In genomic region chr11:98781851-98782512, GRCm38 (mm10) we compare ENCODE assay signal across 8 mouse cellular contexts. TPM values are rescaled to one million over a fixed set of nuclear protein-coding genes. Genes with fewer than 3 reads are reported as not detected.
A peak's percentile ranks its signal among the peaks of the same experiment; 100 is the strongest.
DNase-seq lines count a peak whose midpoint lies in the region; ATAC-seq and TF ChIP-seq lines count a peak whose summit lies in the region.

No protein-coding gene starts in this region.

- DNase-seq in adrenal gland, postnatal 10 days = peak; percentile 35
- no peak for DNase-seq in adrenal gland, postnatal 4 days (ENCODE audit: low spot score in 2 of 2)
- DNase-seq in cerebellum, postnatal 25 days = peak; percentile 46 to 60
- DNase-seq in gastrocnemius, postnatal 14 days = peak; percentile 80
- peak; percentile 76 for DNase-seq in retina, embryonic 14.5 days (ENCODE audit: low spot score)
- no peak for DNase-seq in thymus, adult 2 months

- H3K4me3 ChIP-seq in intestine, embryonic 16.5 days (ENCODE audit: low read length) = no peak overlapping the region
- H3K4me3 ChIP-seq in limb, embryonic 15.5 days = no peak overlapping the region
- no peak overlapping the region for H3K4me3 ChIP-seq in thymus, adult 2 months (ENCODE audit: control insufficient read depth, insufficient read depth, low read length)

- 22% methylated on average over 14 of the region's 14 CpGs for WGBS in intestine, embryonic 16.5 days
- WGBS in limb, embryonic 15.5 days = 26% methylated on average over 13 of the region's 14 CpGs
- WGBS in thymus, adult 2 months = 69% methylated on average over 13 of the region's 14 CpGs

- no peaks in the 10 kb centered on the region for H3K36me3 ChIP-seq in intestine, embryonic 16.5 days (ENCODE audit: control insufficient read depth, insufficient read depth, low read length)
- no peaks in the 10 kb centered on the region for H3K36me3 ChIP-seq in limb, embryonic 15.5 days
- no peaks in the 10 kb centered on the region for H3K36me3 ChIP-seq in thymus, adult 2 months (ENCODE audit: control insufficient read depth, insufficient read depth, low read length)

- no peaks in the 10 kb centered on the region for H3K9me3 ChIP-seq in intestine, embryonic 16.5 days (ENCODE audit: control insufficient read depth, low read length)
- no peaks in the 10 kb centered on the region for H3K9me3 ChIP-seq in limb, embryonic 15.5 days

- peak overlapping the region; percentile 55; the same call in 1 of the 2 replicates for H3K4me2 ChIP-seq in intestine, embryonic 16.5 days (ENCODE audit: low read depth, low read length)
- 0 out of 2 replicates have a peak overlapping the region, but pooled peaks have one; percentile 37 for H3K4me2 ChIP-seq in limb, embryonic 15.5 days

- no peak for TF ChIP-seq POLR2A in thymus, adult 2 months (IDR thresholded peaks at IDR 0.05; ENCODE audit: control insufficient read depth, extremely low read depth, insufficient read depth, low read length, poor library complexity)

- peaks cover 62% of the 10 kb centered on the region for H3K4me1 ChIP-seq in intestine, embryonic 16.5 days (ENCODE audit: control insufficient read depth, insufficient read depth, low read length)
- peaks cover 65% of the 10 kb centered on the region for H3K4me1 ChIP-seq in limb, embryonic 15.5 days
- H3K4me1 ChIP-seq in thymus, adult 2 months (replicated peaks; ENCODE audit: control insufficient read depth, insufficient read depth, low read length) = peaks cover 38% of the 10 kb centered on the region

- no peaks in the 10 kb centered on the region for H3K27me3 ChIP-seq in intestine, embryonic 16.5 days (replicated peaks; ENCODE audit: control insufficient read depth, insufficient read depth, low read length)
- no peaks in the 10 kb centered on the region for H3K27me3 ChIP-seq in limb, embryonic 15.5 days
- no peaks in the 10 kb centered on the region for H3K27me3 ChIP-seq in thymus, adult 2 months (ENCODE audit: control insufficient read depth, insufficient read depth, low read length)

- no peak for ATAC-seq in intestine, embryonic 16.5 days
- no peak for ATAC-seq in limb, embryonic 15.5 days (ENCODE audit: insufficient number of reproducible peaks, low FRiP score, low TSS enrichment, low read depth)

- intact Hi-C loops in gastrocnemius, postnatal 14 days (cut with DNase I; ENCODE audit: low total_unique reads) = no loop called here

- no peak for TF ChIP-seq CTCF in thymus, adult 2 months (IDR thresholded peaks at IDR 0.05; ENCODE audit: borderline replicate concordance, control insufficient read depth, extremely low read depth, insufficient read depth, low read length, poor library complexity)

- peak overlapping the region; percentile 97 for H3K27ac ChIP-seq in intestine, embryonic 16.5 days (ENCODE audit: low read length)
- peak overlapping the region; percentile 89 for H3K27ac ChIP-seq in limb, embryonic 15.5 days
- no peak overlapping the region for H3K27ac ChIP-seq in thymus, adult 2 months (ENCODE audit: control insufficient read depth, insufficient read depth, low read length)

- H3K9ac ChIP-seq in intestine, embryonic 16.5 days (ENCODE audit: low read depth, low read length) = peak overlapping the region; percentile 36; the same call in 1 of the 2 replicates
- H3K9ac ChIP-seq in limb, embryonic 15.5 days = 0 out of 2 replicates have a peak overlapping the region, but pooled peaks have one; percentile 14

RNA-seq across cellular contexts. Expression of gene Nr1d1, which starts 6.8 kb away (rescaled TPM):
- 10 to 100 TPM; 15.1 to 59.6 TPM for total RNA-seq in adrenal gland, postnatal 10 days (2021)
- total RNA-seq in adrenal gland, postnatal 4 days (2021) = 100 to 1,000 TPM; 104 to 115 TPM
- total RNA-seq in gastrocnemius, postnatal 14 days (2021) = 10 to 100 TPM; 27.3 to 64.6 TPM
- 2.3 and 2.7 TPM in 2 replicates for polyA plus RNA-seq in intestine, embryonic 16.5 days (2015; fragmentation: Nextera tagmentation; extraction: Ambion mirVana)
- 1.2 TPM in 2 replicates for polyA plus RNA-seq in limb, embryonic 15.5 days (2015; fragmentation: Nextera tagmentation; extraction: Ambion mirVana)
- 34.4 and 37.7 TPM in 2 replicates for polyA plus RNA-seq in thymus, adult 2 months (2012; rRNA removed)

RNA-seq across cellular contexts. Expression of gene Msl1, which starts 13.3 kb away (rescaled TPM):
- 10 to 100 TPM; 79.4 to 88.6 TPM for total RNA-seq in adrenal gland, postnatal 10 days (2021)
- total RNA-seq in adrenal gland, postnatal 4 days (2021) = 100 to 1,000 TPM; 119 to 121 TPM
- total RNA-seq in gastrocnemius, postnatal 14 days (2021) = 10 to 100 TPM; 49.0 to 55.3 TPM
- 13.5 and 14.5 TPM in 2 replicates for polyA plus RNA-seq in intestine, embryonic 16.5 days (2015; fragmentation: Nextera tagmentation; extraction: Ambion mirVana)
- 22.9 and 25.8 TPM in 2 replicates for polyA plus RNA-seq in limb, embryonic 15.5 days (2015; fragmentation: Nextera tagmentation; extraction: Ambion mirVana)
- 50.3 and 66.0 TPM in 2 replicates for polyA plus RNA-seq in thymus, adult 2 months (2012; rRNA removed)

RNA-seq across cellular contexts. Expression of gene Casc3, which starts 22.7 kb away (rescaled TPM):
- 10 to 100 TPM; 31.9 to 35.7 TPM for total RNA-seq in adrenal gland, postnatal 10 days (2021)
- 10 to 100 TPM; 45.2 to 54.8 TPM for total RNA-seq in adrenal gland, postnatal 4 days (2021)
- 10 to 100 TPM; 20.1 to 21.5 TPM for total RNA-seq in gastrocnemius, postnatal 14 days (2021)
- 23.1 and 24.3 TPM in 2 replicates for polyA plus RNA-seq in intestine, embryonic 16.5 days (2015; fragmentation: Nextera tagmentation; extraction: Ambion mirVana)
- polyA plus RNA-seq in limb, embryonic 15.5 days (2015; fragmentation: Nextera tagmentation; extraction: Ambion mirVana) = 30.0 and 32.5 TPM in 2 replicates
- polyA plus RNA-seq in thymus, adult 2 months (2012; rRNA removed) = 66.5 and 72.2 TPM in 2 replicates

RNA-seq across cellular contexts. Expression of gene Thra, which starts 41.5 kb away (rescaled TPM):
- 100 to 1,000 TPM; 135 to 184 TPM for total RNA-seq in adrenal gland, postnatal 10 days (2021)
- total RNA-seq in adrenal gland, postnatal 4 days (2021) = 100 to 1,000 TPM; 181 to 195 TPM
- 100 to 1,000 TPM in 1 of 2 experiments, 10 to 100 TPM in 1; 91.8 to 106 TPM for total RNA-seq in gastrocnemius, postnatal 14 days (2021)
- 41.5 and 42.0 TPM in 2 replicates for polyA plus RNA-seq in intestine, embryonic 16.5 days (2015; fragmentation: Nextera tagmentation; extraction: Ambion mirVana)
- 38.4 and 39.6 TPM in 2 replicates for polyA plus RNA-seq in limb, embryonic 15.5 days (2015; fragmentation: Nextera tagmentation; extraction: Ambion mirVana)
- polyA plus RNA-seq in thymus, adult 2 months (2012; rRNA removed) = 36.8 and 41.5 TPM in 2 replicates

RNA-seq across cellular contexts. Expression of gene Med24, which starts 52.7 kb away (rescaled TPM):
- 10 to 100 TPM; 40.4 to 58.0 TPM for total RNA-seq in adrenal gland, postnatal 10 days (2021)
- 10 to 100 TPM; 75.7 to 84.8 TPM for total RNA-seq in adrenal gland, postnatal 4 days (2021)
- total RNA-seq in gastrocnemius, postnatal 14 days (2021) = 10 to 100 TPM; 40.3 to 42.0 TPM
- 36.8 and 38.5 TPM in 2 replicates for polyA plus RNA-seq in intestine, embryonic 16.5 days (2015; fragmentation: Nextera tagmentation; extraction: Ambion mirVana)
- 47.6 and 48.3 TPM in 2 replicates for polyA plus RNA-seq in limb, embryonic 15.5 days (2015; fragmentation: Nextera tagmentation; extraction: Ambion mirVana)
- polyA plus RNA-seq in thymus, adult 2 months (2012; rRNA removed) = 179 and 196 TPM in 2 replicates

Comparison
In these comparisons a context has a peak if more than half of its experiments do, and no peak if none do; other contexts are left out.
1. DNase-seq: peak in adrenal gland, postnatal 10 days (single experiment), cerebellum, postnatal 25 days (2 of 2), gastrocnemius, postnatal 14 days (single experiment) and retina, embryonic 14.5 days (single experiment); none in adrenal gland, postnatal 4 days (0 of 2) and thymus, adult 2 months (single experiment).